Mouse (Mus musculus): ENCODE measurements around the gene Engase.

DNA sequence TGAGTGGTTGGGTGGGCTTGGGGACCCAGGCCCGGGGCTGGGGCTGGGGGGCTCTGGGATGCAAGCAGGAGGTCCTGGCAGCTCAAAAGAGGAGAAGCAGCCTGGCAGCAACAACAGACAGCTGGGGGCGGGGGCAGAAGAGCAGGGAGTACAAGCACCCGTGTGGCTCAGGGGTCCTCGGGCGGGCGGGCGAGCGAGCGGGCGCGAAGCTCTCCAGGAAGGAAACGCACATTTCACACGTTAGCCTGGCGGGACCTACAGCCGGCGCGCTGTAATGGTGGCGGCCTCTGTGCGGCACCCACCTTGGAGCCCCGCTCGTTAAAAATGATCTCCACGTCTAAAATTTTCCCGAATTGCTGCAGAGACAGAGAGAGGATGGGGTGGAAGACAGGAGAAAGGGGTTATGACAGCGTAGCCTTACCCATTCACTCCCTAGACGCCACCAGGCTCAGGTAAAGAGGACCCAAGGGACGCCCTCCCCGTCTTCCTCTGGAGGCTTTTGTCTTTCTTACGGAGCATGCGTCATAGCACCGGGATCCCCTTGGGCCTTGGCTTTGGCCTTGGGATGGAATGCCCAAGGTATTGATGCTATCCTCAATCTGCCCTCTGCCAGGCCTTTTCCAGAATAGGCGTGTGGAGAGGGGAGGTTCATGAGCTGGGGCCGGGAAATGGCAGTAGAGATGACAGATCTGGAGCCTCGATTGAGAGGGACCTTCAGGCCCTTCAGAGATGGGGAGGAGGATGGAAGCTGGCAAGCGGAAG is 27.0 kb downstream of the Engase start:
- TF ChIP-seq CTCF (IDR thresholded peaks at IDR 0.05; ENCODE audit: control insufficient read depth, insufficient read depth, insufficient replicate concordance, low read depth, low read length), result no peak
- no peak for TF ChIP-seq POLR2A (IDR thresholded peaks at IDR 0.05; ENCODE audit: control insufficient read depth, low read depth, low read length)

Measured in testis, adult 2 months (tissue).